Mouse (Mus musculus) lung, embryonic 14.5 days (tissue): ENCODE results near the gene Cited2. TPM values are rescaled to one million over a fixed set of nuclear protein-coding genes. Genes with fewer than 3 reads are reported as not detected.
A peak's percentile ranks its signal among the peaks of the same experiment; 100 is the strongest.

Source experiments
- ATAC-seq: fragments of 200-750 bp; cut with Nextera tagmentation; 2 replicates; pipeline ENCODE4 v1.8.0; 2017; ENCODE audit warnings: mild to moderate bottlenecking, moderate TSS enrichment, moderate library complexity; ENCODE audit not compliant: insufficient read depth
- DNase-seq: peaks from one replicate; pipeline ENCODE4 v3.0.0-alpha.2; 2015
- H3K27ac ChIP-seq: fragments of 300-500 bp; sonication (generic); 2 replicates; pipeline ENCODE4 v1.5.1; 2014; ENCODE audit warnings: low read depth, mild to moderate bottlenecking, moderate library complexity
- H3K27me3 ChIP-seq: fragments of 300-500 bp; sonication (generic); 2 replicates; pipeline ENCODE4 v1.6.1; 2014; ENCODE audit warnings: low read length, control low read depth; ENCODE audit not compliant: insufficient read depth
- H3K36me3 ChIP-seq: fragments of 300-500 bp; sonication (generic); 2 replicates; pipeline ENCODE4 v1.6.1; 2014; ENCODE audit warnings: control low read depth; ENCODE audit not compliant: insufficient read depth
- H3K4me1 ChIP-seq: fragments of 300-500 bp; sonication (generic); 2 replicates; pipeline ENCODE4 v1.6.1; 2014; ENCODE audit warnings: antibody characterized with exemption, control low read depth; ENCODE audit not compliant: insufficient read depth
- H3K4me2 ChIP-seq: fragments of 300-500 bp; sonication (generic); 2 replicates; pipeline ENCODE4 v1.6.1; 2014; ENCODE audit warnings: mild to moderate bottlenecking
- H3K4me3 ChIP-seq: fragments of 300-500 bp; sonication (generic); 2 replicates; pipeline ENCODE4 v1.5.1; 2014; ENCODE audit warnings: low read depth, low read length
- H3K9ac ChIP-seq: fragments of 300-500 bp; sonication (generic); 2 replicates; pipeline ENCODE4 v1.6.1; 2014
- H3K9me3 ChIP-seq: fragments of 300-500 bp; sonication (generic); 2 replicates; pipeline ENCODE4 v1.6.1; 2016; ENCODE audit warnings: low read depth, low read length, control low read depth
- CTCF ChIP-seq: IDR thresholded peaks from 2 replicates; pipeline ENCODE4 v1.5.1; 2016; ENCODE audit warnings: antibody characterized with exemption, low read depth
- WGBS: fragments of 180-500 bp; shearing (Covaris S2); extraction: QIAGEN DNeasy Blood & Tissue Kit; methylation state at CpG from one replicate; pipeline ENCODE4 v1.1.7; 2014; 5-methylcytosine and 5-hydroxymethylcytosine counted together
- polyA plus RNA-seq: library from polyadenylated mRNA; unstranded; fragments of >200 nt; fragmentation: Nextera tagmentation; extraction: Ambion mirVana; gene quantifications from 2 replicates; pipeline ENCODE4 v1.2.1, GENCODE M21; 2014

Cited2 gene
- polyA plus RNA-seq, 1 experiment from 2014 or later, result 37.1 TPM

GRCm38 (mm10) chr10:17723871-17724741 is 1.1 kb downstream of the Cited2 start:
- Histone ChIP-seq H3K4me2 (peak overlapping the region; percentile 87), H3K9me3 (no peaks in the 10 kb centered on the region), H3K36me3 (no peaks in the 10 kb centered on the region), H3K9ac (peak overlapping the region; percentile 90), H3K4me3 (peak overlapping the region; percentile 86), H3K27ac (peak overlapping the region; percentile 100), H3K4me1 (peaks cover 3% of the 10 kb centered on the region; the same call in 1 of the 2 replicates), H3K27me3 (no peaks in the 10 kb centered on the region)
- under 1% methylated on average over 65 of the region's 65 CpGs for WGBS
- ATAC-seq (peak; percentile 9), DNase-seq (peak; percentile 74)
- peak; percentile 64 for TF ChIP-seq CTCF

- Histone ChIP-seq H3K4me2 (peak overlapping the region; percentile 87), H3K4me3 (peak overlapping the region; percentile 86), H3K27me3 (no peaks in the 10 kb centered on the region), H3K9ac (peak overlapping the region; percentile 46), H3K27ac (no peak overlapping the region), H3K4me1 (peaks cover 3% of the 10 kb centered on the region; the same call in 1 of the 2 replicates), H3K9me3 (no peaks in the 10 kb centered on the region), H3K36me3 (no peaks in the 10 kb centered on the region)
- DNase-seq (peak; percentile 27), ATAC-seq (no peak)
- TF ChIP-seq CTCF, result no peak
- 17% methylated on average over 8 of the region's 8 CpGs for WGBS
These were observed 2.1 kb downstream of the Cited2 start for GRCm38 (mm10) chr10:17725037-17725584.

DNA sequence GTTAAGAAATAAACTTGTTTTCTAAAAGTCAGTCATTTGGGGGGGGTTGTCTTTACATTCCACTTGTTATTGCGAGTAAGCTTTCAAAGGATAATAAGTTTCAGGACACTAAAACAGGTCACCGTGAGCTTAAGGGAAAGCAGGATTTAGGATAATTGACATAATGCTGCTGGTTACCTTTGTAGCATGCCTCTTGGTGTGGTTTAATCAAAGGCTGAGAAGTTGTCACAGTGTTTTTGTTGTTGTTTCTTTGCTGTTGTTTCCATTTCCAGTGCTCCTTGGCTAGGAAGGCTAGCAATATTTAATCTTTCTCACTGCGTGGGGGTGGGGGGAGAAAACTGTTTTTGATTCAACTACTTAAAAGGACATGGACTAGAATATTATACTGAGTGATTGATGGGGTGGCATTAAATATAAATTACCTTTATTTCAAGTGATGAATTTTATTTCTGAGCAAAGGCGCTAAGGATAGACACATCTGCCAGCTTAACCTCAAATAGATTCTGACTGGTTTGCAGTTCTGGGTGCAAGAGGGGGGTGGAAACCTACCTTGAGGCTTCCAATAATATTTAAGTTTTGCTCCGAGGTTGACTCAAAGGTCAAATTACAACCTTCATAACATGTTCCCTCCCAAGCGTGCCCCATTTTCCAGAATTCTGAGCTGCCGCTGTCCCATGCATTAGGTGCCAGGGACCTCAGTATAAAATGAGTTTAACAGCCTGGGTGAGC is 2.8 kb downstream of the Cited2 start:
- peaks cover 3% of the 10 kb centered on the region; the same call in 1 of the 2 replicates for H3K4me1 ChIP-seq
- H3K9me3 ChIP-seq, result no peaks in the 10 kb centered on the region
- peak overlapping the region; percentile 15 for H3K4me3 ChIP-seq
- ATAC-seq (no peak), DNase-seq (no peak)
- H3K36me3 ChIP-seq, result no peaks in the 10 kb centered on the region
- no peak overlapping the region for H3K27ac ChIP-seq
- TF ChIP-seq CTCF, result no peak
- H3K9ac ChIP-seq, result no peak overlapping the region
- H3K27me3 ChIP-seq, result no peaks in the 10 kb centered on the region
- WGBS, result 57% methylated on average over 7 of the region's 7 CpGs
- H3K4me2 ChIP-seq, result peak overlapping the region; percentile 87

DNA sequence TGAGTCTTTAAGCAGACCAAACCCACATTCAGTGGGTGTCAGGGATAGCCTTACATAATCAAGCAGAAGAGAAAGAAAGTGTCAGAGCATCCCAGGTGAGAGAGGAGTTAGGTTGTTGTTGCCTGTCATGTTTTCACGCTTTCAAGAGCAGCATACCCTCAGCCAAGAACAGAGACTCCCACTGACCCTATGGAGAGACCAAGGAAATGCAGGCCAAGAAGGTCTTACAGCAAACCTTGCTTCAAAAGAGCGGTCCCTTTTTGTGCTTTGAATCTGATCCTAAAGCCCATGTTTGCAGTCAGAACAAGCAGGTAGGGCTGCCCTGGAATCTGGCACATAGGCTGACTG is 3.3 kb downstream of the Cited2 start:
- H3K27ac ChIP-seq, result no peak overlapping the region
- no peak overlapping the region for H3K9ac ChIP-seq
- TF ChIP-seq CTCF, result no peak
- peak overlapping the region; percentile 87 for H3K4me2 ChIP-seq
- ATAC-seq, result no peak
- no peaks in the 10 kb centered on the region for H3K9me3 ChIP-seq
- H3K4me3 ChIP-seq, result 0 out of 2 replicates have a peak overlapping the region, but pooled peaks have one; percentile 15
- H3K4me1 ChIP-seq, result peaks cover 3% of the 10 kb centered on the region; the same call in 1 of the 2 replicates
- no peaks in the 10 kb centered on the region for H3K27me3 ChIP-seq
- no peak for DNase-seq
- no peaks in the 10 kb centered on the region for H3K36me3 ChIP-seq
- WGBS, result 68% methylated on average over 2 of the region's 2 CpGs

DNA sequence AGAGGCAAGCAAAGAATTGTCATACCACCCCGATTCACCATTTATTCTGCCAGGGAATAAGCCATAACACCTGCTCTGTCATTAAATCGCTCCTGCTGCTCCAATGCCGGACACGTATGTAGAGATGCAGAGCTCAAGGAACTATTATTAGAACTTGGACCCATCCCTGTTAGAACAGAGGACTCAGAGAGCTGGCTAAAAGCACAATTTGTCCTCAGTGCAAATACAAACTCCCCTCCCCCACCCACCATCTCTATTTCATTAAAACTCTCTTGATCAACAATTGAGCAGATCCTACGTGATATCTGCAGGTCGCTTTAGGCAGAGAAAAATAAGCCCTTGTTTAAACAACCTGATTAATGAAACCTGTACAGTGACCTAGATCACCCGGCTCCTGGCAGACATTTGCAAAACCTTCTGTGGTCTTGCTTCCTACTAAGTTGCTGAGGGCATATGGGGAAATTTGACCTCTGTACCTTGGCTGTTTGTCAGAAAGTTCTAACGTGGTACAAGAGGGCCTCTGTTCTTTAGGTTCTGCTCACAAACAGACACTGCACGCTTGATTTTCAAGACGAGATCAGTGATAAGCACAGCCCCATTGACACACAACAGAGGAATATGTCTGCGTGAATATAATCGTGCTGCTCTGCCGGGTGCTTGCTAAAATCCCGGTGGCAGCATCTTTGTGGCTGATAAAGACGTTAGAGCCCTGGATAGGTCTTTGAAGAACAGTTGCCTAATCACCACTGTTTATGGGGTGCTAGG is 4.3 kb downstream of the Cited2 start:
- no peaks in the 10 kb centered on the region for H3K27me3 ChIP-seq
- H3K27ac ChIP-seq, result 0 out of 2 replicates have a peak overlapping the region, but pooled peaks have one; percentile 30
- WGBS, result 15% methylated on average over 15 of the region's 15 CpGs
- no peaks in the 10 kb centered on the region for H3K36me3 ChIP-seq
- no peak for TF ChIP-seq CTCF
- ATAC-seq (no peak), DNase-seq (peak; percentile 24)
- peaks cover 3% of the 10 kb centered on the region; the same call in 1 of the 2 replicates for H3K4me1 ChIP-seq
- peak overlapping the region; percentile 36 for H3K4me2 ChIP-seq
- H3K9ac ChIP-seq, result no peak overlapping the region
- H3K9me3 ChIP-seq, result no peaks in the 10 kb centered on the region
- H3K4me3 ChIP-seq, result no peak overlapping the region

- WGBS, result 2% methylated on average over 5 of the region's 5 CpGs
- Histone ChIP-seq H3K4me3 (no peak overlapping the region), H3K36me3 (no peaks in the 10 kb centered on the region), H3K27ac (no peak overlapping the region), H3K4me1 (peaks cover 3% of the 10 kb centered on the region; the same call in 1 of the 2 replicates), H3K4me2 (peak overlapping the region; percentile 36), H3K9ac (no peak overlapping the region), H3K9me3 (no peaks in the 10 kb centered on the region), H3K27me3 (no peaks in the 10 kb centered on the region)
- ATAC-seq, result no peak
- peak; percentile 88 for DNase-seq
- TF ChIP-seq CTCF, result peak; percentile 61
These were observed 4.9 kb downstream of the Cited2 start for GRCm38 (mm10) chr10:17727926-17728279.
